Mouse (Mus musculus): ENCODE measurements around the gene Mfsd14b.

Gene Mfsd14b

GRCm38 (mm10) chr13:65112459-65113110, at the start of gene Mfsd14b:
Gene Mfsd14b, minus strand, starts transcription at chr13:65112975.
- under 1% methylated on average over 60 of the region's 60 CpGs for WGBS

DNA sequence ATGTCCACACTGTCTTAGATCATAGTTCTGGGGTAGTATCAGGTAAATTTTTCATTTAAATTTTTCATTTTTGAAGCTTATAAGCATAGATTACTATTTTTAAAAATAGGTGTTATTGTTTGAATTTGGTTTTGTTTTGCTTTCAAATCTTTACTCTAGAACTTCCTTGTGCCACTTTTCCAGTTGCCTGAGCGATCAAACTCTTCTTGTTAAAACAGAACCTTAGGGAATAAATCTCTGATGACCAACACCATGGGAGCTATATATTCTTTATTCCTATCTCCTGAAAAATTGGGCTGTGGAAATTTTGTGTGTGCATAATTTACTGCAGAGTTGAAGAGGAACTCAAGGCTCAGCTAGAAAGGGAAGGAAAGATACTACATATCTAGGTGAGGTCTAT, 37.2 kb upstream of the Mfsd14b start, which contains the start of gene Olfr466:
Gene Olfr466, plus strand, starts transcription at position 301 of the 400 bp plus-strand sequence.
- WGBS, result 89% methylated on average over 1 of the region's 1 CpGs

DNA sequence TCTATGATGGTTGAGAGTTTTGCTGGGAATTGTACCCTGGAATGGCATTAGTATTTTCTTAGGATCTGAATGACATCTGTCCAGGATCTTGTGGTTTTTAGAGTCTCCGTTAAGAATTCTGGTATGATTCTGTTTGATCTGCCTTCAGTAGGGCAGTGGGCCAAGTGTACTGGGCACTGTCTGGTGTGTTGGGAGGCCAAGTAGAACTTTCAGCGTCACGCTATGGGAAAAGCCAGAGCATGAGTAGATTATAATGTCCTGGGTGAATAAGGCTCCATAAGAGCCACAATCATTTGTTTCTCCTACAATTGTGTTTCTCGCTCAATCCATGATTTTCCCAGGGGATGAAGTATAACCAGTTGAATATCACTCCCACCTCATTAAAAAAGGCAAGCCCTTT, 25.0 kb upstream of the Mfsd14b start, which contains the start of gene Olfr465-ps1:
Gene Olfr465-ps1, plus strand, starts transcription at position 301 of the 400 bp plus-strand sequence.
- WGBS, result 78% methylated on average over 4 of the region's 4 CpGs

DNA sequence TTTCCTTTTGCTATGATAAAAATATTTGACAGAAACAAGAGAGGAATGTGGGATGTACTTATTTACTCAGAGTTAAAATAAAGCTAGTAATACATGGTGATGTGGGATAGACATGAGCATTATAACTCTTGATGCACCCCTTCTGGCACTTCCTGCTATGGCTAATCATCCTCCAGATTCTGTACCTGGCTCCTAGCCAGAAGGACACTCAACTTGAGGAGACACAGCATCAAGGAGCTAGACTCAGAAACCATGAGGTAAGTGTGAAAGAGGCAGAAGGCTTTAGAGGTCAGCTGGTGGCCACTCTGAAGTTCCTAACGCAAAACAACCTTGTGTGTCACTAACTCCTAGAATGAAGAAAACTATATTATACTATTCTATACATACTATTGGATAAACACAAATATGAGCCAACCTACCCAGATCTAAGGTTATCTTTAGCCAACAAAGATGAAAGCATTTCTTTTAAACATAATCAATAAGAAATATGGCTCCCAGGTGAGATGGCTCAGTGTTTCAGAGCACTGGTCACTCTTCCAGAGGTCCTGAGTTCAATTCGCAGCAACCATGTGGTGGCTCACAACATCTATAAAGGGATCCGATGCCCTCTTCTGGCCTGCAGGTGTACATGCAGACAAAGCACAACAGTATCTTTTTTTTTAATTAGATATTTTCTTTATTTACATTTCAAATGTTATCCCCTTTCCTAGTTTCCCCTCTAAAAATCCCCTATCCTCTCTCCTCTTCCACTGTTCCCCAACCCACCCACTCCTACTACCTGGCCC, 14.5 kb upstream of the Mfsd14b start:
- WGBS, result 70% methylated on average over 3 of the region's 3 CpGs

DNA sequence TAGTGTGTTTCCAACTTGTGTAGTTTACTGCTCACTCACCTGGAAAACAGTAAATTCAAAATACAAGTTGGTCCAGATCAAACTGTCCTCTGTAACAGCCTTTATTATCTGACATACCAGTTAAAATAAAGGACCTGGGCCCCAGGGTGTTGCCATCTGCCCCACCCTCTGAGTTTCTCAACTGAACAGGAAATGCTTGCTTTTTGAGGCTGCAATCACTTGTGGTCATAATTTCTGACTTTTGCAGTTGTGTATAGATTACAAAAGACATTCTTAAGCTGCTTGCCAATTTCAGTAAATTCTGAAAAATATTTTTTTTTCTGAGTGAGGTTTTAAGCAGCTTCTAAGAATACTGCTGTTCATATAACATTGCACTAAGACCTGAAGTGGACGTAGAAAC, 9.3 kb upstream of the Mfsd14b start:
- 79% methylated on average over 1 of the region's 1 CpGs for WGBS

GRCm38 (mm10) chr13:65120984-65121383, 8.2 kb upstream of the Mfsd14b start:
- 63% methylated on average over 3 of the region's 3 CpGs for WGBS

- 56% methylated on average over 3 of the region's 3 CpGs for WGBS
Observed at GRCm38 (mm10) chr13:65113239-65113638, 464 bp upstream of the Mfsd14b start.

- under 1% methylated on average over 5 of the region's 5 CpGs for WGBS
Observed at GRCm38 (mm10) chr13:65111961-65112360, 814 bp downstream of the Mfsd14b start.

GRCm38 (mm10) chr13:65101232-65101631, 11.5 kb downstream of the Mfsd14b start:
- WGBS, result 59% methylated on average over 3 of the region's 3 CpGs

DNA sequence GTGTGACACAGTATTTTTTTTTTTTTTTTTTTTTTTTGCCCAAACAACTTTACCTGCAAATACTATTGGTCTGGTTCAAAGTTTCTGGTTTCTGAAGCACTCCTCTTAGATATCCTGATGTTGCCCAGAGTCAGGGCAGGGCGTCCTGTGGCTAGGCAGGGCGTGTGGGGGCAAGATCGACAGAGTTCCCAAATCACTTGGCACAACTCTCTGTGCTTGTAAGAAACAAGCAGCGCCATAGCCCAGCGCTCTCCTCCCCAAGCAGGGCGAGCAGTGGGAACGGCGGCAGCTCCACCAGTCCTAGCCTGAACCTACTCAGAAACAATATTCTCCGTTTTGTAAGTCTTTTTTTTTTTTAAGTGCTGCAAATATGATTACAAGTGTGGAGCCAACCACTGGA, 12.1 kb downstream of the Mfsd14b start:
- whole genome bisulfite sequencing, result 93% methylated on average over 9 of the region's 9 CpGs

DNA sequence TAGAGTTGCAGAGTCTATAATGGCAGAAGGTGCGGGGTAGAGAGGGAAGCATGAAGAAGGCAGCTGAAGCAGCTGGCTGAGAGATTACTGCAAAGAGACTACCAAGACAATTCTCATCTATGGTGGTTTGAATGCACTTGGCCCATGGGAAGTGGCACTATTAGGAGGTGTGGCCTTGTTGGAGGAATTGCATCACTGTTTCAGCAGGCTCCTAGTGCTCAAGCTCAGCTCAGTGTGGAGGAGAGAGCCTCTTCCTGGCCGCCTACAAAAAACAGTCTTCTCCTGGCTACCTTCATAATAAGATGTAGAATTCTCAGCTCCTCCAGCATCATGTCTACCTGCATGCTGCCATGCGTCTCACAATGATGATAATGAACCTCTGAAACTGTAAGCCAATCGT, 16.9 kb downstream of the Mfsd14b start:
- 96% methylated on average over 4 of the region's 4 CpGs for WGBS

GRCm38 (mm10) chr13:65069969-65070368, 42.8 kb downstream of the Mfsd14b start:
- 69% methylated on average over 2 of the region's 2 CpGs for WGBS

GRCm38 (mm10) chr13:65052660-65053059, 60.1 kb downstream of the Mfsd14b start, which contains the start of gene Prss47:
Gene Prss47, minus strand, starts transcription at chr13:65052760.
- 90% methylated on average over 9 of the region's 9 CpGs for WGBS

DNA sequence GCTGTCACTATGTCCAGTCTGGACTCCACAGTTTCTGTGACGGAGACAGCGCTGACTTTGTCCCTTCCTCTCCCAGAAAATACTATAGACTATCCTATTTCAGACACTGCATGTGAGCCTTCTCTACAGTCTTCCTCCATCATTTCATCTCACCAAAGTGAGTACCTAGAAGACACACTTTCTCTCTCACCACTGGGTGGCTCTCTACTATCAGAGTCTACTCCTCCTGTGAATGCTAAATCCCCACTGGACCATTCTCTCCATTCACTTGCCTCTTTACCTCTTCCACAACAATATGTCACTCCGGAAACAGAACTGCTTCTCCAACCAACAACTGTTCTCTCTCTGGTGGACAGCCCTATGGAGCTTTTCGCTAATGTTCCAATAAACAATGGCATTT, 77.7 kb downstream of the Mfsd14b start:
- 67% methylated on average over 4 of the region's 4 CpGs for WGBS

DNA sequence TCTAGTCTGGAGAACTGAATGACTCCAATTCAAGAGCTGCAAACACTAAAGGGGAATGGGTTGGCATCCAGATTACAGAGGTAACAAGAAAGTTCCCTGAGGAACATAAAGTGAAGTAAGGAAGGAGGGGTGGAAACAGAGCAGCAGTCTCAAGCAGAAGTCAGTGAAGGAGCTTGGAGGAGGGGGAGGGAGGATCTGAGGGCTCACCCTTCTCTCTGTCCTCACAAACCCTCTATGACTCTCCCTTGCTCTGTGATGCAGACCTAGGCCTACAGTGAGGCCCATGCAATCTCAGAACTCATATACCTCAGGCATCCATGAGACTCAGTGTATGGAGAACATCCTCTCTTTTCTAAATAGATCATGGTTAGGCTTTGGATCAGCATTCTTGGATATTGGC, 80.0 kb downstream of the Mfsd14b start, which contains the start of gene Spata31d1c:
Gene Spata31d1c, plus strand, starts transcription at position 301 of the 400 bp plus-strand sequence.

Data from cerebral cortex, adult 2 months (tissue).